Mouse (Mus musculus) lung, postnatal 0 days (tissue): ENCODE results near the gene Adcy6. TPM values are rescaled to one million over a fixed set of nuclear protein-coding genes. Genes with fewer than 3 reads are reported as not detected.
"Not testable (repeated sequence)": the region's sequence is repeated elsewhere in the genome, so short reads cannot be mapped to it uniquely, and the experiment has no call there.

Source experiments
- ATAC-seq: fragments of 200-750 bp; cut with Nextera tagmentation; 2 replicates; pipeline ENCODE4 v1.8.0; 2017; ENCODE audit warnings: moderate library complexity
- DNase-seq: peaks from one replicate; pipeline ENCODE4 v3.0.0-alpha.2; 2016; ENCODE audit warnings: low spot score
- H3K27ac ChIP-seq: fragments of 300-500 bp; sonication (generic); 2 replicates; pipeline ENCODE4 v1.5.1; 2014; ENCODE audit warnings: antibody characterized with exemption, mild to moderate bottlenecking, low read length, mixed read lengths
- H3K27me3 ChIP-seq: fragments of 300-500 bp; sonication (generic); replicated peaks from 2 replicates; pipeline ENCODE4 v1.6.1; 2014; ENCODE audit warnings: low read length, mixed read lengths; ENCODE audit not compliant: insufficient read depth
- H3K36me3 ChIP-seq: fragments of 300-500 bp; sonication (generic); 2 replicates; pipeline ENCODE4 v1.6.1; 2014; ENCODE audit warnings: low read length, mixed read lengths; ENCODE audit not compliant: insufficient read depth
- H3K4me1 ChIP-seq: fragments of 300-500 bp; sonication (generic); 2 replicates; pipeline ENCODE4 v1.6.1; 2014; ENCODE audit warnings: antibody characterized with exemption, low read depth, low read length, mixed read lengths; ENCODE audit not compliant: insufficient read depth
- H3K4me2 ChIP-seq: fragments of 300-500 bp; sonication (generic); replicated peaks from 2 replicates; pipeline ENCODE4 v1.6.1; 2014; ENCODE audit warnings: low read depth, mild to moderate bottlenecking, low read length, moderate library complexity, mixed read lengths
- H3K4me3 ChIP-seq: fragments of 300-500 bp; sonication (generic); 2 replicates; pipeline ENCODE4 v1.5.1; 2014; ENCODE audit warnings: low read depth, low read length
- H3K9ac ChIP-seq: fragments of 300-500 bp; sonication (generic); replicated peaks from 2 replicates; pipeline ENCODE4 v1.6.1; 2014; ENCODE audit warnings: low read depth, mild to moderate bottlenecking
- H3K9me3 ChIP-seq: fragments of 300-500 bp; sonication (generic); 2 replicates; pipeline ENCODE4 v1.6.1; 2016; ENCODE audit warnings: low read length, mixed read lengths
- CTCF ChIP-seq: IDR thresholded peaks from 2 replicates; pipeline ENCODE4 v1.5.1; 2016; ENCODE audit warnings: antibody characterized with exemption, mild to moderate bottlenecking
- EP300 ChIP-seq: IDR thresholded peaks from 2 replicates; pipeline ENCODE4 v1.6.1; 2016; ENCODE audit warnings: antibody characterized with exemption, mild to moderate bottlenecking, control low read depth
- WGBS: fragments of 180-500 bp; shearing (Covaris S2); extraction: QIAGEN DNeasy Blood & Tissue Kit; methylation state at CpG from one replicate; pipeline ENCODE4 v1.1.7; 2014; 5-methylcytosine and 5-hydroxymethylcytosine counted together
- polyA plus RNA-seq: library from polyadenylated mRNA; unstranded; fragments of >200 nt; fragmentation: Nextera tagmentation; extraction: Ambion mirVana; gene quantifications from 2 replicates; pipeline ENCODE4 v1.2.1, GENCODE M21; 2015

The Adcy6 gene
- polyA plus RNA-seq, 1 experiment from 2014 or later: 9.2 TPM

DNA sequence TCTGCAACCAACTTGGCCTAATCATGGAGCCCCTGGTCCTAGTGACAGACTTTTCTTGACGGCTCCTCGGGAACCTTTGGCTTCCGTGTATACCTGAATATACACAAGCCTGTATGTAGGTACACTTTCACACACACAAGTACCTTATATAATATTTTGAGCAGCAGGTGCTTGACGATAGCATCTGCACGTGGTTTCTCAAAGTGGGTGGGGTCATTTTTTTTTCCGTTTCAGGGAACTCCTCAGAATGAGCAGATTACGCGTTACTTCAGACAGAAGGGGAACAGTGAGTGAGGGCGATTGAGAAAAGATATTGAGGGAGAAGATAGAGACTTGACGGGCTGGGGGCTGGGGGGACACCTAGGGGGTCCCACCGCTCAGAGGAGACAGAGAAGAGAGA, 22.1 kb downstream of the Adcy6 start:
- ATAC-seq: no peak
- Histone ChIP-seq H3K4me2 (no peak overlapping the region), H3K36me3 (peaks cover 5% of the 10 kb centered on the region; the same call in 1 of the 2 replicates)

DNA sequence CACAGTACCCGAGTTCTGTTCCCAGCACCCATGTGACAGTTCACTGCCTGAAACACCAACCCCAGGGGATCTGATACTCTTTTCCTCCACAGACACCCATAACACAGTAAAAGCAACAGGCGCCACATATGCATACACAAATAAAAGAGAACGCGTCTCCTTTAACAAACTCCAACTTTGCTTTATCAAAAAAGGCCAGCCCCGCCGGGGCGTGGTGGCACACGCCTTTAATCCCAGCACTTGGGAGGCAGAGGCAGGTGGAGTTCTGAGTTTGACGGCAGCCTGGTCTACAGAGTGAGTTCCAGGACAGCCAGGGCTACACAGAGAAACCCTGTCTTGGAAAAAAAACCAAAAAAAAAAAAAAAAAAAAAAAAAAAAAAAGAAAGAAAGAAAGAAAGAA, 23.7 kb downstream of the Adcy6 start:
- DNase-seq, H3K4me3 ChIP-seq, ATAC-seq, H3K27ac ChIP-seq, H3K27me3 ChIP-seq, H3K4me2 ChIP-seq, H3K9ac ChIP-seq, H3K9me3 ChIP-seq, H3K4me1 ChIP-seq, H3K36me3 ChIP-seq: not testable (repeated sequence)
- 63% methylated on average over 9 of the region's 9 CpGs for WGBS

More for the DNA sequence above, 22.1 kb downstream of the Adcy6 start:
- no peak overlapping the region for H3K4me3 ChIP-seq
- TF ChIP-seq CTCF: no peak
- TF ChIP-seq EP300: no peak
- no peak overlapping the region for H3K9ac ChIP-seq
- 77% methylated on average over 11 of the region's 11 CpGs for WGBS
- H3K27me3 ChIP-seq: no peaks in the 10 kb centered on the region
- H3K9me3 ChIP-seq: no peaks in the 10 kb centered on the region
- H3K27ac ChIP-seq: no peak overlapping the region
- no peak for DNase-seq
- no peaks in the 10 kb centered on the region for H3K4me1 ChIP-seq

DNA sequence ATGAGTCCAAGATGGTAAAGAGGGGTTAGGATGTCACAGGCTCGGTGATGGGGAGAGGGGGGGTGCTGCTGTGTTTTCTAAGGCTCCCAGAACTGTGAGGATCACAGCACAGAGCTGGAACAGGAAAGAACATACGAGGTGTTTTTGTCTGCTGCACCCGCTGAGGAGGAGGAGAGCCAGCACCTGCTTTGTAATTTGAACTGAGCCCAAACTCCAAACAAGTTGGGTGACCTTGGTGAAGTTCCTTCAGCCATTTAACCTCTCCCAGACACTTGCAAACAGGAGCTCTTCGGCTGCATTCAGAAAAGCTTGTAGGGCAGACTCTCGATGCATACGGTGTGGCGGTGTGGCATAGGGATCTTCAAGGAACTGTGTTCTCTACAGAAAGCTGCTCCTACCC, 24.5 kb downstream of the Adcy6 start:
- DNase-seq (no peak), ATAC-seq (no peak)
- H3K4me1 ChIP-seq: no peaks in the 10 kb centered on the region
- H3K9me3 ChIP-seq: no peaks in the 10 kb centered on the region
- H3K27ac ChIP-seq: 0 out of 2 replicates have a peak overlapping the region, but pooled peaks have one; percentile 14
- no peak overlapping the region for H3K9ac ChIP-seq
- no peaks in the 10 kb centered on the region for H3K27me3 ChIP-seq
- TF ChIP-seq CTCF: no peak
- H3K4me3 ChIP-seq: no peak overlapping the region
- 26% methylated on average over 7 of the region's 7 CpGs for WGBS
- H3K36me3 ChIP-seq: no peaks in the 10 kb centered on the region
- H3K4me2 ChIP-seq: no peak overlapping the region

DNA sequence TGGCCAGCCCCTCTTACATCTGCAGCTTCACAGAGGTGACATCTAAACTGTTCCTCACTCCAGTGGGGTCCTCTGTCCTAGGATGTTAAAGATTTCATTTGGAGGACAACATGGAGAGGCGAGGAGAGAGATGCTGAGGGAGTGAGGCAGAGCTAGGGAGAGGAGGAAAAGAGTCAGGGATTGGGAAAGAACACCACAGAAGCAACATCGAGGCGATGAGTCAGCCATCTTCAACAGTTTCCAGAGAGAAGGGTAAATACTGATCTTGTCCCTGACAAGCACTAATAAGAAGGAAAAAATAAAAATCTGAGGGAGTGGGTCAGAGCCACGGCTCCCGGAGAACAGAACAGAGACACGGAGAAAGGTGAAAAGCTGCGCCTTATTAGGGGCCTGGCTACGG, 26.9 kb downstream of the Adcy6 start:
- Histone ChIP-seq H3K9me3 (no peaks in the 10 kb centered on the region), H3K27ac (no peak overlapping the region), H3K36me3 (no peaks in the 10 kb centered on the region), H3K9ac (no peak overlapping the region), H3K4me2 (no peak overlapping the region), H3K27me3 (no peaks in the 10 kb centered on the region), H3K4me3 (no peak overlapping the region), H3K4me1 (no peaks in the 10 kb centered on the region)
- no peak for TF ChIP-seq EP300
- WGBS: 57% methylated on average over 8 of the region's 8 CpGs
- ATAC-seq: no peak
- DNase-seq: no peak

DNA sequence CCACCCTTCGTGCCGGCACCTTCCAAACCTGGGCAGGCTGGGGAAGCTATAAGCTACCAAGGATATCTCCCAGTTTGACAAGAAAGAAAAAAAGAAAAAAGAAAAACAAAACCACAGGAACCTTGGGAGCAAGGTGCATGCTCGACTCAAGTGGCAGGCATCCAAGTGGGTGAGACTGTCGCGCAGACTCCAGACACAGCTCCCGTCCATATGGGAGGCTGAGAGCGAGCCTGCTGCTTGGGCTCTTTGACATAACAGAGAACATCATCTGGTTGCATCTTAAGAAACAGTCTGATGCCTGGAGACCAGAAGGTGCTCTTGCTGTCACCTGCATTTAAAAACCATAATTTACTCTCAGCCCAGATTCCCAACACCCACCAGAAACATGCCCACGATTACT, 27.5 kb downstream of the Adcy6 start:
- Histone ChIP-seq H3K27me3 (no peaks in the 10 kb centered on the region), H3K27ac (no peak overlapping the region), H3K9ac (no peak overlapping the region), H3K9me3 (no peaks in the 10 kb centered on the region), H3K4me1 (no peaks in the 10 kb centered on the region), H3K4me2 (no peak overlapping the region), H3K36me3 (no peaks in the 10 kb centered on the region), H3K4me3 (no peak overlapping the region)
- ATAC-seq (no peak), DNase-seq (no peak)
- 59% methylated on average over 8 of the region's 8 CpGs for WGBS
- TF ChIP-seq EP300: no peak
- TF ChIP-seq CTCF: no peak

DNA sequence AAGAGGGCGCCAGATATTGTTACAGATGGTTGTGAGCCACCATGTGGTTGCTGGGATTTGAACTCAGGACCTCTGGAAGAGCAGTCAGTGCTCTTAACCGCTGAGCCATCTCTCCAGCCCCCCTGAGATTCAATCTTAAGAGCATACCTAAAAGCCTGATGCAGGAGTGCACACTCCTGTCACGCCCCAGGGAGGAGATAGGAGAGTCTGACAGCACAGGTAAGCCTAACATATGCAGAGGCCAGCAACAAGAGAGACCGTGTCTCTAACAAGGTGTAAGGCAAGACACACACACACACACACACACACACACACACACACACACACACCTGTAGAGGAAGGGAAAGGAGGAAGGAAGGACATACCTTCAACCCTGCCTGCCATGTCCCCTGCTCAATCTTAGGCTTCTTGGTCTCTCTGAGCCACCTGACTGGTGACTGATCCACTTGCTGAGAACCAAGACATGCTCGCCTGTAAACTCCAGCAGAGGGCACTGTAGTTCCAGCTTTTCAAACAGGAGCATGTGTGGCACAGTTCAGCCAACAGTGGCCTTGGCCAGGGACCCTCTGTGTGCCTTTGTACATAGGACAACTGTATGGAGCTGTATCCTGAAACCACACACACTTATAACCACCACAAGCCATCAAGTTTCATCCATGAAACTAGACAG, 29.9 kb downstream of the Adcy6 start:
- H3K9me3 ChIP-seq: no peaks in the 10 kb centered on the region
- ATAC-seq (peak; percentile 89), DNase-seq (peak; percentile 89)
- 35% methylated on average over 5 of the region's 5 CpGs for WGBS
- no peaks in the 10 kb centered on the region for H3K4me1 ChIP-seq
- no peak overlapping the region for H3K27ac ChIP-seq
- H3K36me3 ChIP-seq: no peaks in the 10 kb centered on the region
- H3K4me2 ChIP-seq: no peak overlapping the region
- no peak overlapping the region for H3K4me3 ChIP-seq
- no peak for TF ChIP-seq EP300
- peak; percentile 94 for TF ChIP-seq CTCF
- no peak overlapping the region for H3K9ac ChIP-seq
- no peaks in the 10 kb centered on the region for H3K27me3 ChIP-seq

DNA sequence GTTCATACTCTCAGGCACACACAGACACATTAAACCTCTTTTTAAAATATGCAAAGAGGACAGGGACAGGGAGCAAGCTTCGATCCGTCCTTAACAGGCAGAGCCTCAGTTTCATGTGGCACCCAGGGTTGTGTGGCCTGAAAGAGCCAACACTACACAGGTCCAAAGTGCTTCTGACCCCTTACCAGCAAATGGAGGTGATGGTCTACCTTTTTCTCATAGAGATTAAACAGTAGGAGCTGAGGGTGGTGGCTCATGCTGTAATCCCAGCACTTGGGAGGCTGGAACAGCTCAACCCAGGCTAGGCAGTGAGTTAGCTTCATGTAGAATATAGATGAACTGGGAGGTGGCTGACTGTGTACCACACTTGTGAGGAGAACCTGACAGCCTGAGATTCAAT, 30.6 kb downstream of the Adcy6 start:
- 81% methylated on average over 2 of the region's 2 CpGs for WGBS

More for the DNA sequence above, 30.6 kb downstream of the Adcy6 start:
- DNase-seq (no peak), ATAC-seq (no peak)
- H3K4me2 ChIP-seq: no peak overlapping the region
- TF ChIP-seq EP300: no peak
- no peak for TF ChIP-seq CTCF
- H3K27me3 ChIP-seq: no peaks in the 10 kb centered on the region
- no peak overlapping the region for H3K9ac ChIP-seq
- H3K9me3 ChIP-seq: no peaks in the 10 kb centered on the region
- no peaks in the 10 kb centered on the region for H3K36me3 ChIP-seq
- no peak overlapping the region for H3K27ac ChIP-seq
- H3K4me3 ChIP-seq: no peak overlapping the region
- H3K4me1 ChIP-seq: no peaks in the 10 kb centered on the region
